Mouse (Mus musculus): ENCODE results near the gene Vpreb1.

Vpreb1 gene

GRCm38 (mm10) chr16:16870617-16871331 lies at the start of gene Vpreb1, which contains the start of gene Top3b:
Gene Vpreb1 (minus strand): TSS chr16:16870843.
Gene Top3b (plus strand): TSS chr16:16870736.
- DNase-seq (ENCODE audit: low read depth, low spot score), result peak; percentile 95

GRCm38 (mm10) chr16:16918441-16919117 lies 47.9 kb upstream of the Vpreb1 start:
- DNase-seq (ENCODE audit: low read depth, low spot score), result no peak

- DNase-seq (ENCODE audit: low read depth, low spot score), result no peak
Observed at GRCm38 (mm10) chr16:16913440-16913839, 42.8 kb upstream of the Vpreb1 start.

DNA sequence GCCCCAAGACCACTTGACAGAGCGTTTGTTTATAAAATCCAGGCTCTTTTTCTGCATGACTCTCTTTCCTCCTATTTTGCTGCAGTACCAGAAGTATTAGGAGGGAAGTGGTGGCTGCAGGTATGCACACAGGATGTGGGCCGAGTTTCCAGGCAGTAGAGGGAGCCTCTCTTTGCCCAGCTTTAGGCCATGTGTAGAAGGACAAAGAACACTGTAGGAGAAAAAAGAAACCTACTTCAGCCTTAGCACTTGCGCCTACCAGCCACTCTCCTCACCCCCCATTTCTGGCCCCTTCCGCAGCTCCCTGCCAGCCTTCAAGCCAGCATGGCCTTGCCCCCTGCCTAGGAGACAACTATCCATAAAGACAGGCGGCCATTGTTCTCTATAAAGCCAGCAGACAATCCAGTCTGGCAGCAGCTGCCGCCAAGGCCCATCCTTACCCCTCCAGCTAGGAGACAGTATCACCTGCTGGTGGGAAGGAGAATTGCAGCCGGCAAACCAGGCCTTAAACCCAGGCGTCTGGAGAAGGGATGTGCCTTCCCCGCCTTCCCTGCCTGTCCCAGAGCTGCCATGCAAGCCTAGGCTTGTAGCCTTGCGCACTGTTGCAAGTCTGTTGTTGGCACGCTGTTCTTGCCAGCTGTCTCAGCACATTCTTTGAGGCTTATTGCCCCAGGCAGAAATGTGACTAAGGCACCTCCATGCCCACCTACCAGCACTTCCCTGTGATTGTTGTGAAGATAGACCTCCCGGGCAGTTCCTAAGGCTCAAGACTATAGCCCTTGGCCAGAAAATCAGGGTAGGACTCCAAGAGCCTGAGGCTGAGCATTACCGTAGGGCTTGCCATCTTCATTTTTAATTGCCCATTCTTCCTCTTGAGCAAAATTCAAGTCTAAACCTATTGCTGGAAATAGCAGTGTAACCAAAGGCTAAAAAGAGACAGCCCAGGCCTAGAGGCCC lies 41.3 kb upstream of the Vpreb1 start:
- DNase-seq (ENCODE audit: low read depth, low spot score), result peak; percentile 66

GRCm38 (mm10) chr16:16907799-16908198 lies 37.2 kb upstream of the Vpreb1 start:
- no peak for DNase-seq (ENCODE audit: low read depth, low spot score)

DNA sequence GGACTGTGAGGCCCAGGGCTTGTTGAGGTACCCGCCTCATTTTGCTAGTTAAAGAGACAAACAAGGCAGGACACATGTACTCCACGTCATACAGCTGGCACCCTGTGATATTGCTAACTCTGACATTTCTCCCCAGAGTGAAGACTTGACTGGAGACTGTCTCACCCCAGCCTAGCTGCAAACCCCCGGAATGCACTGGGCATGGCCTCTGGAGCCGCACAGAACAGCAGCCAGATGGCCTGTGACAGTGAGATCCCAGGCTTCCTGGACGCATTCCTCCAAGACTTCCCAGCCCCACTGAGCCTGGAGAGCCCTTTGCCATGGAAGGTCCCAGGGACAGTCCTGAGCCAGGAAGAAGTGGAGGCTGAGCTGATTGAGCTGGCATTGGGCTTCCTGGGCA lies 32.5 kb upstream of the Vpreb1 start:
- DNase-seq (ENCODE audit: low read depth, low spot score), result no peak

GRCm38 (mm10) chr16:16902329-16902728 lies 31.7 kb upstream of the Vpreb1 start:
- DNase-seq (ENCODE audit: low read depth, low spot score), result no peak

DNA sequence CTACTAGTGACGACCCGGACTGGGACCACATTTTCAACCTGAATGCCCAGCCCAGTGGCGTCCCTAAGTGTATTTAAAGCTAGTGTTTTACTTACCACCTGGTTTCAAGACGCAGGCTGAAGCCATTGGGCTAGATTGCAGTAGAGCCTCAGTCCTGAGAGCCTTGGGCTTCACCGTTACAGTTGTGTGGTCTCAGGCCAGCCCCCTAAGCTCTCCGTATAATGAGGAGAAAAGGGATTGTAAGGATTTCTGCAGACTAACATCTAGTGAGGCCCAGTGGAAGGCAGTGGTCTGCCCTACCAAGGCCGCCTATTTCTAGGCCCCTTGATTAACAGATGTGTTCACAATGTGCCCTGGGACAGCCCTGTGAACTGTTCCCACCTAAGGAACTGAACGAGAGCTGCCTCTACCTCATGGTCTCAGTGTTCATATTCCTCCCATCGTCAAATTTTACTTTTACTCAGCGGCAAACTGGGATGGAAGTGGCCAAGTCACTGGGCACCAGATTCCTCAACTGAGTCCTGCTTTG lies 26.5 kb upstream of the Vpreb1 start:
- peak; percentile 60 for DNase-seq (ENCODE audit: low read depth, low spot score)

GRCm38 (mm10) chr16:16896382-16897055 lies 25.9 kb upstream of the Vpreb1 start, which contains the start of gene Ppm1f:
Gene Ppm1f (plus strand): TSS chr16:16896469.
- peak; percentile 97 for DNase-seq (ENCODE audit: low read depth, low spot score)

DNA sequence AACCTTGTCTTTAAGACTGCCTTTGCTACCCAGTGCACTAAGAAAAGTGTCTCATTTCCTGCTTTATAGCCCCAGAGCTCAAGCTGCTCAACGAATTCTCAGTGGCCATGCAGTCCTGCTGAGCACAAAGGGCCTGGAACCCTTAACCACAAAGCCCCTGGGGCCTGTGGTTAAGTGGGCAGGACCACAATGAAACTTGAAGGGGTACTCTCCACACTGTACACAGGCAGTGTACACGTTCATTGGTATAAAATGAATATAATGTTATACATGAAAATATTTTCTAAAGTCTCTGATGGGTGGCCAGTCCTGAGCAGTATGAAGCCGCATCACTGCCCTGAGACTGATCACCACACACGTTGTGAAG lies 25.4 kb upstream of the Vpreb1 start:
- no peak for DNase-seq (ENCODE audit: low read depth, low spot score)

GRCm38 (mm10) chr16:16892366-16892765 lies 21.7 kb upstream of the Vpreb1 start:
- no peak for DNase-seq (ENCODE audit: low read depth, low spot score)

GRCm38 (mm10) chr16:16888341-16888740 lies 17.7 kb upstream of the Vpreb1 start:
- no peak for DNase-seq (ENCODE audit: low read depth, low spot score)

DNA sequence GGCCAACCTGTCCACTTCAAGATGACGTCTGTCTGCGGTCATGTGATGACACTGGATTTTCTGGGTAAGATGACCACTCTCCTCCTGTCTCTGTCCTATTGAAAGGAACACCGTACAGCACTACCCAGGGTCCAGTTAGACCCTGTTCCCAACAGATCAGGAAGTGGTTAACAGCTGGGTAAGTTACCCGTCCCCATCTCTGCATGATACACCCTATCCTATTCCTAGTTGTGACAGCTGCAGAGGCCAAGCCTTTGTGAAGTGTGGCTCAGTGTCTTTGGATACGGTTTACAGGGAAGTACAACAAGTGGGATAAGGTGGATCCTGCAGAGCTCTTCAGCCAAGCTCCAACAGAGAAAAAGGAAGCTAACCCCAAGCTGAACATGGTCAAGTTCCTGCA lies 8.4 kb upstream of the Vpreb1 start:
- no peak for DNase-seq (ENCODE audit: low read depth, low spot score)

DNA sequence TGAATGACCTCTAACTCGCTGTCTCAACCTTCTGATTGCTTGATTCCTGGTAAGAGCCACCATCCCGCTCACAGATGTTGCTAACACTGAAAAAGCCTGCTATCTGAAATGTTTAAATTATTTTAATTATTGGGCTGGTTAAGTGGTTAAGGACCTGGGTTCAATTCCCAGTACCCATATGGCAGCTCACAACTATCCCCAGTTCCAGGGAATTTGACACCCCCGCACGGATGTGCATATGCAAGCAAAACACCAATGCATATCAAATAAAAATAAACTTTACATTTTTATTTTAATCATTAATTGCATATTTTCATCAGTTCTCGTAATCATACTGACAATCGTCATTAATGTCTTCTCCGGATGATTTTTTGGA lies 414 bp downstream of the Vpreb1 start:
- DNase-seq (ENCODE audit: low read depth, low spot score), result no peak

DNA sequence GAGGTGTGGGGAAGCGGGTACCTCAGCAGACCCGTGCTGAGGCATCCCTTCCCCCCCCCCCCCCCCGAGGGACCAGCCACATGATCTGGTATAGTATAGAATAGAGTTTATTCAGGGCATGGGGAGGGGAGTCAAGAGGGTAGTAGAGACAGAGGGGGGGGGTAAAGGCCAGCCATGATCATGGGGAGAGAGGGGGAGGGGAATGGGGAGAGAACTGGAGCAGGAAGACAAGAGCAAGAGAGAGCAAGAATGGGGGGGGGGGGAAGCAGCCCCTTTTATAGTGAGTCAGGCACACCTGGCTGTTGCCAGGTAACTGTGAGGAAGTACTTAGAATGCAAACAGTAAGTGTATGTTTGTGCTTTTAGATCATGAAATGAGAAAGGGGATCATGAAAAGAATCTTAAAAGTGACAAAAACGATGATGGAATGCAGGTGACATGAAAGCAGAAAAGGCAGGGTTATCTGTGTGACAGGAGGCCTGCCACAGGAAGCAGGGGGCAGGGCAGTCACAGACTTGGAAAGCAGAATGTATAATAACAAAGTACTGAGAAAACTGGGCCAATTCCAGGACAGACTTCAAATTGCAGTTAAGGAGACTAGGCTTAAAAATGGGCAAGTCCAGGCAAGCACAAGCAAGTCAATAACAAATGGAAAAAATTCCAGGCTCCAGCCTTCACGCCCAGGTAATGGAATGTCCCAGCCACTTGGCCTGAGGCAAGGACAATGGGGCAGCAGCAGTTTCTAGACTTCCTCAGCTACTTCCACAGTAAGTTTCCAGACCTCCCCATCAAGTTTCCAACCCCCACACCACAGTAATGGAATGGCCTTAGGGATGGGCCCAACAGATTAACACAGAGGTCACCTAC lies 4.7 kb downstream of the Vpreb1 start:
- no peak for DNase-seq (ENCODE audit: low read depth, low spot score)

- DNase-seq (ENCODE audit: low read depth, low spot score), result no peak
Observed at GRCm38 (mm10) chr16:16865217-16865616, 5.4 kb downstream of the Vpreb1 start.

DNA sequence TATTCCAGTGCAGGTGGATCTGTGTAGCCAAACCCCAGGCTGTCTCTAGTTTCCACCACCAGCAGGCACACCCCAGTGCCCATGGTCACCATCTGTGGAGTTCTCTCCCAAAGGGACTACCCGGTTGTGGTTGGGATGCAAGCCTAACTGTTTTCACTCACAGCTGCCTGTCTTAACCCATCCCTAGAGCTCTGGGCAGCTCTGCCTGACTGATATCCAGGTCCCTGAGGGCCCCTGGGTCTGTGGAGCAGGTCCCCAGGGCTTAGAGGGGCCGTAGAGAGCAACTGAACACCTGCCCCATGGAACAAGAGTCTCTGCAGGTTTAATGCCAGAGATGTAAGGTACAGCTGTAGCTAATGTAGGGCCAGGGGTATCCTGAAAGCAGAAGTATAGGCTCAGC lies 6.7 kb downstream of the Vpreb1 start, which contains the start of gene Igll1:
Gene Igll1 (minus strand): TSS at position 8 of the 400 bp plus-strand sequence.
- DNase-seq (ENCODE audit: low read depth, low spot score), result no peak

GRCm38 (mm10) chr16:16862288-16862687 lies 8.4 kb downstream of the Vpreb1 start:
- DNase-seq (ENCODE audit: low read depth, low spot score), result no peak

DNA sequence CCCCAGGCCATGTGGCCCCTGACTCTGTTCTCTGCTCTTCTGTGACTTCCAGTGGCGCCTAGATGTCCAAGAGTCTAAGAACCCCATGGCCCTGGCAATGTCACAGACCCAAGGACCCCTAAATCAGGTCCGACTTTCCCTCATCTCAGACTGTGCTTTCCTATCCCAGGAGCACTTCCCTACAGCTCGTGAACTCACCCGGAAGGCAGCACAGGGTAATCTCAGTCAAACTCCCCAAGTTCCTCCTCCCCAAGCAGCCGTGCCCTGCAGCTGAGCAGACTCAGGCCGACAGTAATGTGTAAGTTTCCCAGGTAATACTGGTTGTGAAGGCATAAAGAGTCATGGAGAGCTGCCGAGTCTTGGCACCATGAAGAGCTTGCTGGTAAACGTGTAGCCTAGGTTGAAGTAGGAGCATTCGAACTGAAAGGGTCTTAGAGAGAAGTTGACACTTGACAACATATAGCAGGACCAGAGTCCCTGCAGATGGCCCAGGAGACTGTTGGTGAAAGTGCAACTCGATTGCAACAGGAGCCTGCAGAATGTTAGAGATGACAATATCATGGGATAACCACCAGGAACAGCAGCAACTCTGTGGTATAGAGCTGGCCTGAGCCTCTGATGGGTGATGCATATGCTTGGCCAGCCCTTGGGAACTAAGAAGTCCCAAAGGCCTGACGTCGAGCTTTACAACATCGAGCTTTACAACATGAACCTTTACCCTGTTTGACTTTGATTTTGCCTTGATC lies 13.7 kb downstream of the Vpreb1 start:
- DNase-seq (ENCODE audit: low read depth, low spot score), result no peak

All from A20 (cell line).